Mouse (Mus musculus): Measurements from ENCODE around the gene Cpxm2. TPM values are rescaled to one million over a fixed set of nuclear protein-coding genes. Genes with fewer than 3 reads are reported as not detected.

Gene Cpxm2
- polyA plus RNA-seq, 1 experiment from 2014 or later = 27.8 TPM

DNA sequence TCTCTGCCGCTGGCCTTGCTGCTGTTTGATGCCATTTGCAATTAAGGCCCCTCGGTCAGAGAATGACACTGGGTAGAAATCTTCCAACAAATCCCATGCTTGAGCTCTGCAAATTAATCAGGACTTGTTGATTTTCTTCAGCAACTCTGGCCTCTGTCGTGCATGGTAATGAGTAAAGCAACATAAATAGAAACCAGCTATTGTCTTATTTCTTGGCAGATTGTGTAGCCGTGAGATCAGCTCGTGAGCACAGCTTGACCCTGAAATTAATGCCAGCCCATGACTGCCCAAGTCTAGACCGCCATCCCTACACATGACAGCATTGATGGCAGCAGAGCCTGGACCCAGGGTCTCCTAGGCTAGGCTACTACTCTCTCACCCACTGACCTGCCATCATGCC is 25.9 kb downstream of the Cpxm2 start:
- ATAC-seq (ENCODE audit: insufficient number of reproducible peaks, insufficient read depth, low FRiP score, low TSS enrichment, low read depth) = no peak
- WGBS = 71% methylated on average over 6 of the region's 6 CpGs
- no peak overlapping the region for H3K4me3 ChIP-seq
- no peak overlapping the region for H3K27ac ChIP-seq
- no peaks in the 10 kb centered on the region for H3K27me3 ChIP-seq
- 0 out of 2 replicates have a peak, but pooled peaks cover 2% of the 10 kb centered on the region for H3K9me3 ChIP-seq
- H3K4me1 ChIP-seq = no peaks in the 10 kb centered on the region
- H3K36me3 ChIP-seq = peaks cover 3% of the 10 kb centered on the region; the same call in 1 of the 2 replicates
- H3K4me2 ChIP-seq = no peak overlapping the region
- no peak overlapping the region for H3K9ac ChIP-seq

DNA sequence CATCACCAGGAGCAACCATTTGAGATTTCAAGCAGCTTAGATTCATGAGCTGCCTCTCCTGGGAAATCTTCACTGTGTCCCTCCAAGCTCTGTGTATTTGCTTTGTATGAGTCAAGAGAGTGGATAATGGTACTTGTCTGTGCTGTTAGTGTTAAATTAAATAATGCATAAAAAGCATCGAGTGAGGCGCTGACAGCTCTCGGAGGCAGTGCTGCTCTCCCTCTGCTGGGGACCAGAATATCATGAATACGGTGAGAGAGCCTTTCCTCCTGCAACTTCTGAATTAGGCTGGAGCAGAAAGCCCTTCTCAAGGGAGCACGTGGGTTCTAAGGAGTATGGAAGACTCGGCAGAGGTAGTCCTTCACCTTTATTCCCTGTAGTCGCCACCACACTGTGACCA is 29.6 kb downstream of the Cpxm2 start:
- WGBS = 74% methylated on average over 7 of the region's 7 CpGs
- H3K27me3 ChIP-seq = 0 out of 2 replicates have a peak, but pooled peaks cover 12% of the 10 kb centered on the region
- H3K9me3 ChIP-seq = no peaks in the 10 kb centered on the region
- no peak overlapping the region for H3K27ac ChIP-seq
- no peak overlapping the region for H3K4me2 ChIP-seq
- no peaks in the 10 kb centered on the region for H3K36me3 ChIP-seq
- H3K9ac ChIP-seq = no peak overlapping the region
- H3K4me3 ChIP-seq = no peak overlapping the region
- no peak for ATAC-seq (ENCODE audit: insufficient number of reproducible peaks, insufficient read depth, low FRiP score, low TSS enrichment, low read depth)
- H3K4me1 ChIP-seq = no peaks in the 10 kb centered on the region

DNA sequence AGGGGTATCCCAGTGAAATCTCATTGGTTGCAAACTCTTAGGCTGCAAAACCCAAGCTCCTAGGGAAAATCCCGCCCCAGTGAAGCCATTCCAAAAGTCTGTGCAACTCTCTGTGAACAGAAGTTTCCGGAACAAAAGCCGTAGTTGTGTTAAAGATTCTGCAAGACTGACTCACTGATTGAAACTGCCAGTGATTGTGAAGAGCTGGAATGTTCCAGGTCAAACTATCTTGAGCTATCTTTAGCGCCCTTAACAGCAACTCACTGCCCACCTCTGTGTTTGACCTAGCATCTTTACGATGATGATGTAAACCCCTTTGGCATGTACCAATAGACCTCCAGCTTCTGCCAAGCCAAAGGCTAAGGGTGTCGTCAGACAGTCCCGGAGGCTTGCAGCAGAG is 31.3 kb downstream of the Cpxm2 start:
- 89% methylated on average over 7 of the region's 7 CpGs for WGBS

DNA sequence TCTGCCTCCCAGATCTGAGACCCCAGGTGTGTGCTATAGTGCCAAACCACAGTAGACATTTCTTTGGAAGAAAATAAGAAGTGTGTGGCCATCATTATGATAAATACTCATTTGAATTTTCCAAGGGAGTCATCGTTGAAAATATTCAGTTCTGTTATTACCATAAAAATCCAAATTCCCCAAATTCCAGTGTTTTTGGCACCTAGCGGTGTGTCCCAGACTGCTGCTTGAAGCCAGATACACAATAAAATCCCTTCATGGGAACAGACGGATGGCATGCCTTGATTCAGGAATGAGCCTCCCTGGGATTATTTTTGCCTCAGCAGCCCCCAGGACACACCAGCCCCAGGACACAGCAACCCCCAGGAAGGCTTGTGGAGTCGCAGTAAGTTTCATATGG is 34.7 kb downstream of the Cpxm2 start:
- Histone ChIP-seq H3K4me2 (no peak overlapping the region), H3K4me3 (no peak overlapping the region), H3K27me3 (0 out of 2 replicates have a peak, but pooled peaks cover 12% of the 10 kb centered on the region), H3K36me3 (no peaks in the 10 kb centered on the region), H3K9ac (no peak overlapping the region), H3K27ac (no peak overlapping the region), H3K4me1 (peaks cover 11% of the 10 kb centered on the region; the same call in 1 of the 2 replicates), H3K9me3 (no peaks in the 10 kb centered on the region)
- no peak for ATAC-seq (ENCODE audit: insufficient number of reproducible peaks, insufficient read depth, low FRiP score, low TSS enrichment, low read depth)
- WGBS = 72% methylated on average over 4 of the region's 4 CpGs

More for the DNA sequence above, 31.3 kb downstream of the Cpxm2 start:
- Histone ChIP-seq H3K27me3 (0 out of 2 replicates have a peak, but pooled peaks cover 12% of the 10 kb centered on the region), H3K4me3 (no peak overlapping the region), H3K27ac (no peak overlapping the region), H3K4me1 (peaks cover 2% of the 10 kb centered on the region; the same call in 1 of the 2 replicates), H3K4me2 (no peak overlapping the region), H3K9ac (no peak overlapping the region), H3K9me3 (no peaks in the 10 kb centered on the region), H3K36me3 (no peaks in the 10 kb centered on the region)
- no peak for ATAC-seq (ENCODE audit: insufficient number of reproducible peaks, insufficient read depth, low FRiP score, low TSS enrichment, low read depth)

DNA sequence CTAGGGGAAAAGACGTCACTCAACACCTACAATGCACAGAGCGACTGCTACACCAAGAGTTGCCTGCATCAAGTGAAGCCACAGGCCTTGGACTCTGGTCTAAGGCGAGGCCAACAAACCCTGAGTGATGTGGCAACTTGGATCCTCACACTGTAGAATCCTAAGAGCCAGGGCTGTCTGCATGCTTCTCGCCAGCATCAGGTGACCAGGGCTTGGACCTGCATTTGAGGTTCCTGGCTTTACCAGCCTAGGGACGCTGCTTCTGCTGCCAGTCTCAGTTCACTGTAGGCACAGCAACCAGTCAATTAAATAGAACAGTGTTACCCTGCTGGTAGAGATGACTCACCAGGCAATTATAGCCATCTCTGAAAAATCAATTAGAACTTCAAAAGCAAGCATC is 42.8 kb downstream of the Cpxm2 start:
- H3K4me3 ChIP-seq = no peak overlapping the region
- 74% methylated on average over 5 of the region's 5 CpGs for WGBS

DNA sequence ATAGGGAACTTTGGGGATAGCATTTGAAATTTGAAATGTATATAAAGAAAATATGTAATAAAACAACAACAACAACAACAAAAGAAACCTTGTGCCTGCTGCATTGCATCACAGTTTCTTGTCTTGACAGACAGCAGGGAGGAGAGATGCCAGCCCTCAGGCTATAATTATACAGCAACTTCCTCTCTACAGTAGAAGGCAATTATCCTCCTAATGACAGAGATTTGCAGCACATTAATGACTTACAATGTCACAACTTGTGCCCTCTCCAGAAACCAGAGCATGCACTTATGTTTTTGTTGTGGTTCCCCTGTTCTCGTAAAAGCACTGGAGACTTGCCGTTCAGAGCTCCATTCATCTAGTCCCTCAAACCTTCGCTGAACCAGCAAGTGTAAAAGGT is 44.2 kb downstream of the Cpxm2 start:
- ATAC-seq (ENCODE audit: insufficient number of reproducible peaks, insufficient read depth, low FRiP score, low TSS enrichment, low read depth) = no peak
- WGBS = 34% methylated on average over 3 of the region's 3 CpGs
- no peak overlapping the region for H3K27ac ChIP-seq

More for the DNA sequence above, 42.8 kb downstream of the Cpxm2 start:
- Histone ChIP-seq H3K9ac (no peak overlapping the region), H3K4me1 (peaks cover 5% of the 10 kb centered on the region; the same call in 1 of the 2 replicates), H3K27me3 (0 out of 2 replicates have a peak, but pooled peaks cover 4% of the 10 kb centered on the region), H3K4me2 (no peak overlapping the region), H3K9me3 (no peaks in the 10 kb centered on the region), H3K27ac (no peak overlapping the region), H3K36me3 (no peaks in the 10 kb centered on the region)
- ATAC-seq (ENCODE audit: insufficient number of reproducible peaks, insufficient read depth, low FRiP score, low TSS enrichment, low read depth) = no peak

DNA sequence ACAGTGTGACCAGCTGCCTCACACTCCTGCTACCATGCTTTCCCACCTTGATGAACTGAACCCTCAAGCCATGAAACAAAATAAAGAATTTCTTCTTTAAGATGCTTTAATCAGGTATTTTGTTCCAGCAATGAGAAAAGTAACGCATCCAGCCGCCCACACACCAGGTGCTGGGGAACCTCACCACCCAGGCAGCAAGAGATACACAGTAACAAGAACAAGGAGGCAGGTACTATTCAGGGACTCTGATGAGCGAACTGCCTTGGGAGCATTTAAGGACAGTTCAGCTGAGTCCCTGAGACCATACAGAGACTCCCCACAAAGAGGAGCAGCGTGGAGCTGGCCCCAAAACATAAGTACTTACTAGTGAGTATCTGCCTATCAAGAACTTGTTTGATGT is 47.6 kb downstream of the Cpxm2 start:
- WGBS = 79% methylated on average over 4 of the region's 4 CpGs
- Histone ChIP-seq H3K9me3 (no peaks in the 10 kb centered on the region), H3K36me3 (no peaks in the 10 kb centered on the region), H3K27ac (no peak overlapping the region), H3K27me3 (0 out of 2 replicates have a peak, but pooled peaks cover 4% of the 10 kb centered on the region), H3K4me2 (no peak overlapping the region), H3K9ac (no peak overlapping the region), H3K4me3 (no peak overlapping the region), H3K4me1 (peaks cover 8% of the 10 kb centered on the region; the same call in 1 of the 2 replicates)
- ATAC-seq (ENCODE audit: insufficient number of reproducible peaks, insufficient read depth, low FRiP score, low TSS enrichment, low read depth) = no peak

More for the DNA sequence above, 44.2 kb downstream of the Cpxm2 start:
- Histone ChIP-seq H3K36me3 (no peaks in the 10 kb centered on the region), H3K27me3 (0 out of 2 replicates have a peak, but pooled peaks cover 4% of the 10 kb centered on the region), H3K9me3 (no peaks in the 10 kb centered on the region), H3K4me1 (peaks cover 5% of the 10 kb centered on the region; the same call in 1 of the 2 replicates), H3K4me2 (no peak overlapping the region), H3K4me3 (no peak overlapping the region), H3K9ac (no peak overlapping the region)

DNA sequence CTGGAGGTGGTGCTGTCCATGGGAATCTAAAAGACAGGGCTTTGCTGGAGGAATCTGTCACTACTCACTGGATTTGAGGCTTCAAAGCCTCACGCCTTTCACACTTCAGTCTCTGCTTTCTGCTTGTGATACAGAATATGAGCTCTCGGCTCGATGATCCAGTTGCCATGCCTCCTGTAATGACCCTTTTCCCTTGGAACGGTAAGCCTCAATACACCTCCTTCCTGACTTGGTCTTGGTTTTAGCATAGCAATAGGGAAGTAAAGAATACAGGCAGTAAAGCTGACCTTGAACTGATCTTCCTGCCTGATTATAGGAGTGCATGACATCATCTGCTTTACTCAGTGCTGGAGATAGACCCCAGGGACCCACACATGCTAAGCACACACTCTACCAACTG is 49.2 kb downstream of the Cpxm2 start:
- Histone ChIP-seq H3K36me3 (no peaks in the 10 kb centered on the region), H3K4me3 (no peak overlapping the region), H3K27ac (no peak overlapping the region), H3K4me2 (no peak overlapping the region), H3K9ac (no peak overlapping the region), H3K9me3 (no peaks in the 10 kb centered on the region), H3K4me1 (peaks cover 5% of the 10 kb centered on the region; the same call in 1 of the 2 replicates), H3K27me3 (no peaks in the 10 kb centered on the region)
- ATAC-seq (ENCODE audit: insufficient number of reproducible peaks, insufficient read depth, low FRiP score, low TSS enrichment, low read depth) = no peak
- WGBS = 71% methylated on average over 4 of the region's 4 CpGs

DNA sequence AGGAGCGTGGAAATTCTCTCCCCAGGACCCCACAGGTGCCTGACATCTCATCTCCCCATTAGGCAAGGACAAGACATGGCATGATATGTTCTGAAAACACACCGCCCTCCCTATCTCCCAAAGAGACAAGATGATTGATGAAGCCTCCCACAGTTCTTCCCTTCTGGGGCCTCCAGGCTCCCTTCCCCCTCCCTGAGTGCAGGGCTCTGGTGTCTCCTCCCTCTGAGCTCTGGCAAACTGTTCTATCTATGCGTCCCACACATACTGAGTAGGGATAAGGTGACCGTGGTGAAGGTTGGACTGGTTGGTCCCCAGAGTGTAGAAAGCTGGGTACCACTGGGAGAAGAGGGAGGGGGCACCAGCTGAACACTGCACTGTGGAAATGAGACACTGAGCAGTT is 56.1 kb downstream of the Cpxm2 start:
- no peaks in the 10 kb centered on the region for H3K27me3 ChIP-seq
- no peak overlapping the region for H3K9ac ChIP-seq
- peaks cover 3% of the 10 kb centered on the region; the same call in 1 of the 2 replicates for H3K9me3 ChIP-seq
- no peak for ATAC-seq (ENCODE audit: insufficient number of reproducible peaks, insufficient read depth, low FRiP score, low TSS enrichment, low read depth)
- no peak overlapping the region for H3K27ac ChIP-seq
- peaks cover 9% of the 10 kb centered on the region; the same call in 1 of the 2 replicates for H3K4me1 ChIP-seq
- H3K4me3 ChIP-seq = no peak overlapping the region
- 65% methylated on average over 4 of the region's 4 CpGs for WGBS
- 0 out of 2 replicates have a peak, but pooled peaks cover 7% of the 10 kb centered on the region for H3K36me3 ChIP-seq
- H3K4me2 ChIP-seq = no peak overlapping the region

DNA sequence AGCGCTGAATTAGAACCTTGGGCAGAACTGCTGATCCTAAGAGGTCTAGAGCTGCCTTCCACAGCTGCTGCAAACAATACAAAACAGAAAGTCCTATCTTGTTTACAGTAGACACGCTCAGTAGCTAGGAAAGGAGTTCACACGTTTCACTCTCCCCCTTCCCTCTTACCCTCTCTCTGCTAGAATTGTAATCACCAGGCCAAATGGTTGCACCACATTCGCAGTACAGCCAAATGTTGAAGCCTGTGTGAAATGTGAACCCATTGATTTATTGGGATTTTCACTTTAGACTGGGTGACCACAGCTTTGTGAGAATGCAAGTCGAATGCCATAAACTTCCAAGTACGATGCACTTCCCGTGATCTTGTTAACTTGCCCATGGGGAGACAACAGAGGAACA is 59.9 kb downstream of the Cpxm2 start:
- Histone ChIP-seq H3K27me3 (no peaks in the 10 kb centered on the region), H3K9ac (no peak overlapping the region), H3K4me3 (no peak overlapping the region), H3K36me3 (0 out of 2 replicates have a peak, but pooled peaks cover 7% of the 10 kb centered on the region), H3K9me3 (peaks cover 3% of the 10 kb centered on the region; the same call in 1 of the 2 replicates), H3K27ac (no peak overlapping the region), H3K4me1 (peaks cover 5% of the 10 kb centered on the region; the same call in 1 of the 2 replicates), H3K4me2 (no peak overlapping the region)
- 74% methylated on average over 7 of the region's 7 CpGs for WGBS
- ATAC-seq (ENCODE audit: insufficient number of reproducible peaks, insufficient read depth, low FRiP score, low TSS enrichment, low read depth) = no peak

DNA sequence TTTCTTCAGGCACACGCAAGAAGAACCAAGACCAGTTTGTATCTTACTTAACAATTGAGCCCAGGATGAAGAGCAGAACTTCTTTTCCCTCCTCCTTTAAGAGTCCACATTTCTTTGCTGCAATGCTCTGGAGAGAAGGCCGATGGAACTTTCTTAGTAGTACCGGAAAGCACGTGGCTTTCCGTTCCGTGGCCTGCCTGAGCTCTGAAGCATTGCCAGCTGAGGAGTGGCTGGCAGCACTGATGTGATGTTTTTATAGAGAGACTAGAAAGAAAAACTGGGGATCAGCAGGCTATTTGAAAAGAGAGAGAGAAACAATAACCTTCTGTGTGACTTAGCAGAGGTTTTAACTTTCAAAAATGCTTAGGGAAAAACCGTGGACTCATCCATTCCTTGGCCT is 63.0 kb downstream of the Cpxm2 start:
- Histone ChIP-seq H3K9me3 (no peaks in the 10 kb centered on the region; the same call in 1 of the 2 replicates), H3K4me2 (no peak overlapping the region), H3K36me3 (0 out of 2 replicates have a peak, but pooled peaks cover 3% of the 10 kb centered on the region), H3K4me3 (no peak overlapping the region), H3K9ac (no peak overlapping the region), H3K27me3 (no peaks in the 10 kb centered on the region), H3K4me1 (peaks cover 14% of the 10 kb centered on the region), H3K27ac (no peak overlapping the region; the same call in 1 of the 2 replicates)
- ATAC-seq (ENCODE audit: insufficient number of reproducible peaks, insufficient read depth, low FRiP score, low TSS enrichment, low read depth) = no peak
- WGBS = 75% methylated on average over 7 of the region's 7 CpGs

DNA sequence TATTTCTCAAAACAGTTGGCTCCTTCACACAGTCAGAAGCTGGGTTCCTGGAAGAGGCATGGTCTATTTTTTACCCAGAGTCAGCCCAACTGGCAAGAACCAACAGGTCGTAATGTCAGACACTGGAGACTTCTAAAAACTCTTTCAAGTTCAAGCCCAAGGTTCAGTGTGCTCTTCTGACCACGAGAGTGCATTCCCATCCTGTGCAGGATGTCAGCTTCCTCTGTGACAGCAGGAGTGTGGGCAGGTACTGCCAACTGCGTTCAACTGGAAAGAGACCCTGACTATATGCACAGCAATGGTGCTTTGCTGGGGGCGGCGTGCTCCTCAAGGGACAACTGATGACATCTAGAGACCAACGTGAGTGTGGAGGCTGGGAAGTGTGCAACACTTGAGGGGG is 65.9 kb downstream of the Cpxm2 start:
- no peak for ATAC-seq (ENCODE audit: insufficient number of reproducible peaks, insufficient read depth, low FRiP score, low TSS enrichment, low read depth)
- 74% methylated on average over 6 of the region's 6 CpGs for WGBS

More for the DNA sequence above, 65.9 kb downstream of the Cpxm2 start:
- no peaks in the 10 kb centered on the region for H3K27me3 ChIP-seq
- no peak overlapping the region for H3K4me2 ChIP-seq
- H3K9ac ChIP-seq = no peak overlapping the region
- H3K4me3 ChIP-seq = no peak overlapping the region
- H3K4me1 ChIP-seq = peaks cover 9% of the 10 kb centered on the region
- H3K36me3 ChIP-seq = no peaks in the 10 kb centered on the region
- H3K27ac ChIP-seq = no peak overlapping the region
- H3K9me3 ChIP-seq = no peaks in the 10 kb centered on the region; the same call in 1 of the 2 replicates

Data from embryonic facial prominence, embryonic 13.5 days (tissue).